Mouse (Mus musculus) telencephalon, adult 2 months (tissue): ENCODE measurements at regions not wholly inside any gene's neighbourhood (a gene's known extent, or its start where the extent isn't known, plus 50 kb on each side); places are given as distances from the start of the nearest gene placed in this dataset.

Experiments used
- DNase-seq: peaks from one replicate; pipeline ENCODE4 v3.0.0-alpha.2; 2011; ENCODE audit warnings: low read depth, low spot score

DNA sequence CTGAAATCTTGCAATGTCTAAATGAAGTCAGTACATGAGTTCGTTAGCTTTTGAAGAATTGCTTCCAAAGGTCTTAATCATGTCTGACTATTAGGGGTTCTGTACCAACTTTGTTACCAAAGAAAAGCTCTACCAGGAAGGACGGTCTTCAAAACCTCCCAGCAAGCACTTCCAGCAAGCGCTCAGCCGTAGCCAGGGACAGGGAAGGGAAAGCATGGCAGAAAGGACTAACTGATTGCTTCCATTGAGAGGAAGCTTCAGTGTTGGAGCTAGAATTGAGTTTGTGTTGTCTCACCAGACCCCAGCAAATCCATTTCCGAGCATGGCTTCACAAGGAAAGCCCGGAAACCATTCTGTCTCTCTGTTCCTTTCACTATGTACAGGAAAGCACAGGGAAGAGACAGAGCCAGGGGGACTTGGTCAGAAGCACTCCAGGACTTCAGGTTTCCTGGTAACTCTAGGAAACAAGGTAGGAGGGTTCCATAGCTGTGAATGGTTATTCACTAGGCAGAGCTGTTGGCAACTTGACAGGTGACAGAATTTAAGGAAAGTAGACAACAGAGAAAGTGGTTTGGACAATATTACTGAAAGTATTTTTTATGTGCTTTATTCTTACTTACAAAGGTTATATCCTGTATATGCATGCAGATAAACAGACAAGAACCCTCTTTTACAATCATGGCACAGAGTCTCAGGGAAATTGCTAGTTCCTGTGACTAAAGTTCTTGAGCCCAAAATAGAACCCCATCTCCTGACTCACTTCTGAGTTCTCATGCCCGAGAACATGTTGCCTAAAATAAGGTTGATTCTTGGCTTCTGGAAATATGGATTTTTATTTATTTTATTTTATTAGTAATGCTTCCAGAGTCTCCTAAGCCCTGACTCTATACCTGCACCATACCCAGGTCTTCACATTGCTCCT is 151.5 kb upstream of the Dnajc19 start:
- peak; percentile 50 for DNase-seq

DNA sequence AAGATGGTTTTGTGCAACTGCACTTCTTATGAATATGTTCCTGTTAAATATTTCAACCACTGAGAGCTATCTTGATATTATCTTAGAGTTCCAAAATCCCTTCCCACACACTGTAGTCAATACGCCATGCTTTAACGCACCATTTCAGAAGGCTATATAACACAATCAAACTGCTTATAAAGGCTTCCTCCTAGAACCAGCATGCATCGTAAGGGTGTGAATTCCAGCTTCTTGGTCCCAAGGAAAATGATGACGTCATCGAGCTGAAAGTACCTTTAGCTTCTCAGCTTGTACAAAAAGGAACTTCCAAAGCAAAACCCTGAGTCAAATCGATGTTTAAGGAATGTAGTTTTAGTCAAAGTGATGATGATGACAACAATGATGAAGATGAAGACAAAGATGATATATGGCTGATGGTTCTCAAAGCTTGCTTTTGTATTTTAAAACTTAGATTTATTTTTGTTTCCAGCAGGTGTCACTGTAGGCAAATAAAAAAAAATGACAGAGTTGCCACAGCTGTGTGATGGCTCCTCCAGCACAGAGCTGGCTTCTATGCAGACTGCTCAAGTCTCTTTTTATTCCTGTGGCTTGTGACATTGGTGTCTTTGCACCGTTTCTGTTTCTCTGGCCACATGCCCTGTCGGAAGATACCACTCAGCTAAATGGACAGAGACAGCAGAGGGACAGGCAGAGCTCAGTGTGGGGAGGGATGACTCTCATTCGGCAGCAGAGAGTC is 150.6 kb upstream of the Dnajc19 start:
- DNase-seq, result peak; percentile 49

DNA sequence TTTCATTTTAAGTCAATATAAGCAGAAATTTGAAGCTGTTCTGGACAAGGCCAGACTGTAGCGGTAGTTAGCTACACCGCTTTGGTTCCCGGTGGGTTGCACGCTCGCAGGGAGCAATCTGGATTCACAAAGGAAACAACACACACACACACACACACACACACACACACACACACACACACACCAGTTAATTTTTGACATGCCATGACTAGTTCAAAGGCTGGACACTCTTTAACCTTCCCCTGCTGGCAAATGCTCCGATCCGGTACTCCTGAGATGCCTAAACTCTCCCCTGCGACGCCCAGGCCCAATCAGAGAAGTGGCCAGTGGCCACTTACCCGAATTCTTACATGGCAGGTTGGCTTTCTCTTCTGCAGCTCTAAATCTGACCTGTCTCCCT is 141.2 kb upstream of the Dnajc19 start:
- no peak for DNase-seq

DNA sequence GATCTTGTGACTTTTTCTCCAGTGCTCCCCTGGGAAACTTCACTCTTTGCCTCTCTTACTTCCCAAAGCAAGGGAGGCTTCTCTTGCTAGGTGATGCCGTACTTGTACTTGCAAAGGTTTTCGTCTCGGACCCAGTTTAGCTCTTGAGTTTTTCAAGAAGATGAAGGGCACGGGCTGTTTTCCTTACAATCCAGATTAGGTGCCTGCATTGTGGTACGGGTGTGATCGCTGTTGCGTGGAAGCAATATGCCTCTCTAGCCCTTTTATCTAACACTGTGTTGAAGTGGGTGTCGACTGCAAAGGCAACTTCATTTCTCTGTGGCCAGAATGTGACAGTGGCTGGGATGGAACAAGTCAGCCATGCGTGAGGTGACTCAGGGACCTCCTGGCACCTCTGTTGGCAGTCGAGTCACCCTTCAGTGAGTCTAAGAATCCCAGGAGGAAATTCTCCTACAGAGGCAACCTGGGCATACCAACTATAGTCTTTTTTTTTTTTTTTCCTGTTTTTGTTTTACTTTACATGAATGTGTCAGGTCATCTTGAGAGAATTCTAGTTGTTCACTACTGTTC is 138.7 kb upstream of the Dnajc19 start:
- DNase-seq, result no peak

DNA sequence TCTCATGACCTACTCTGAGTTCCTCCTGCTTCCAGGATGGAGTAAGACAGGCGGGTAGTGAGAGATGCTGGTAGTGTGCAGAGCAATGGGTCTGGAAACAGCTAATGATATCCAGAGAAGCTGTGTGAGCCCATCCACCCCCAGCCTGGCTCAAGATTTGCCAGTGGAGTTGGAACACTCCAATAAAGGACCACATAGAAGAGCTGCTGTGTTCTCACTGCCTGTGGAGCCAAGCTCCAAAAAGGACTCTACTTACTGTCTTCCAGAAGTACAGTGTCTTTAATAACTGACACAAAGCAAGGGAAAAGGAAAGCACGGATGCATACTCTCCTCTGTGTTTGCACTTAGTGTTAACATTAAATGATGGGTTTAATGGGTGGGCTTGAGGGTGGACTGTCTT is 138.0 kb upstream of the Dnajc19 start:
- no peak for DNase-seq

DNA sequence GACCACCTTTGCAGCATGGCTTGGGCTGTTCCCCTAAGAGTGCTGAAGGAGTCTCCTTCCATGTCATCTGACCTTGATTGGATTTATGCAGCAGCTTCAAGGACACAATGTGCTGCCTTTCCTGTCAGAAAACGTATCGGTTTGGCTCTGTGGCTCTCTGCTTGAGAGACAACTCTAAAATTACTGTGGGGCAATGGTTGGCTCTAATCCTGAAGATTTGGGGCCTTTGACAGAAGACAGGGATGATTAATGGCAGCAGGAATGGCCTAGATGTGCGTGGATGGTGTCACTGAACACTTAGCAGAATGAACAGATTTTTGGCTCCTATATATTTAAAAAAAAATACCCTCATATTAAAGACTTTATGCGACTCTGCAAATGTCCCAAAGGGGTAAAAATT is 136.8 kb upstream of the Dnajc19 start:
- no peak for DNase-seq

DNA sequence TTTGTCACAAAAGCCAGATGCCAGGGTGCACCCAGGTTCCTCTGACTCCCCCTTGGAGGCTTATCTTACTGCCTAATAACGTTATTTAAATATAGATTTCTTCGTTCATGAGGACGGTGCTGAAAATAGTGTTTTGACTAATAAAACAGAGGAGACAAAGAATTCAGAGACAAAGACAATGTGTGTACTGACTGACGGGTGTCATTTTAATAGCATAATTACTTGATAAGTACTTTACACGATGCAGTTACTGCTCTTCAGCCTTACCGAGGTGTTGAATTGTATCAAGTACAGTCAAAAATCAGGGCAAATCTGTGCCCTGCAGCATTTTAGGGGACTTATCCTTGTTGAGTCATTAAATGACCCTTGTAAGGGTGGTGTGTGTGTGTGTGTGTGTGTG is 133.1 kb upstream of the Dnajc19 start:
- DNase-seq, result no peak

DNA sequence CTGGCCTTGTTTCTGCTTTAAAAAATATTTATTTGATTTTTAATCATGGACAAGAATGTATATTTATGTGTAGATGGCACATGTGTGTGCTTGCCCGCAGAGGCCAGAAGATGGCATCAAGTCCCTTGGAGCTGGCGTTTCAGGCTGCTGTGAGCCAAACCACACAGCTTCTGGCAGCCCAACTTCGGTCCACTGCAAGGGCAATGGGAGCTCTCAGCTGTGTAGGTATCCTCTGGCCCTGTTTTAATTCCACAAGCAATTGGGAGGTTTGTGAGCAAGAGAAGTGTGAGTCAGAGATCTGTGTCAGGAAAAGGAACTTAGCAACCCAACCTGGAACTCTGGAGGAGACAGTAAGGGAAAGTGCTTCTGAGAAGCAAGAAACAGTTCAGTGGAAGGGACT is 125.3 kb upstream of the Dnajc19 start:
- DNase-seq, result no peak

DNA sequence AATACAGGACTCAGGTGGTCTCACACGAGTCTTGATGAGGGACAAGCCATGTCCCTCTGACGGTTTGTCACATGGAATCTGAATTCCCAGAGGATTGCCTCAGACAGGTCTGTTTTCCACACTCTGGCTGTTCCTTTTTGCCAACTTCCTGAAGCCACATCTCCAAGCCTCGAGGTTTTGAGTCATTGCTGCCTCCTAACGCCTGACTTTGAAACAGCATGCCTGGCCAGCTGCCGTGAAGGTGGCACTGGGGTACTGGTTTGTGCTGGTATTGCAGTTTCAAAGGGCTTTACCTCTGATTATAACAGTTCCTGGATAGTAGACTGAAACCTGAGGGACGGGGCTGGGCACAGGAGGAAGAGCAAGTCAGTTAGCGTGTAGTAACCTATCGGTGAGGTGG is 117.1 kb upstream of the Dnajc19 start:
- DNase-seq, result no peak

DNA sequence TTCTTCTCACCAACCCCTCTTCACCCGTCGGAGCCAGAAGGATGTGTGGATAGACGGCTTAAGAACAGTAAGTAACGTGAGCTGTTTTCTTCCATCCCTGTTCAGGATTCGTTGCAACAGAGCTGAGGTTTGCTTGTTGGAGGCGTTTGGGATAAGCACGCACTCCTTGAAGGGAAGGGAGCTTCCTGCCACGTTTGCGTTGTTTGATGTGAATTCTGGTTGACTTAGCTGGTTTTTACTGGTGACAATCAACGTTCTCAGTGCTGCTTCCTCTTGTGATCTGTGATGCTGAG is 116.0 kb upstream of the Dnajc19 start:
- no peak for DNase-seq

DNA sequence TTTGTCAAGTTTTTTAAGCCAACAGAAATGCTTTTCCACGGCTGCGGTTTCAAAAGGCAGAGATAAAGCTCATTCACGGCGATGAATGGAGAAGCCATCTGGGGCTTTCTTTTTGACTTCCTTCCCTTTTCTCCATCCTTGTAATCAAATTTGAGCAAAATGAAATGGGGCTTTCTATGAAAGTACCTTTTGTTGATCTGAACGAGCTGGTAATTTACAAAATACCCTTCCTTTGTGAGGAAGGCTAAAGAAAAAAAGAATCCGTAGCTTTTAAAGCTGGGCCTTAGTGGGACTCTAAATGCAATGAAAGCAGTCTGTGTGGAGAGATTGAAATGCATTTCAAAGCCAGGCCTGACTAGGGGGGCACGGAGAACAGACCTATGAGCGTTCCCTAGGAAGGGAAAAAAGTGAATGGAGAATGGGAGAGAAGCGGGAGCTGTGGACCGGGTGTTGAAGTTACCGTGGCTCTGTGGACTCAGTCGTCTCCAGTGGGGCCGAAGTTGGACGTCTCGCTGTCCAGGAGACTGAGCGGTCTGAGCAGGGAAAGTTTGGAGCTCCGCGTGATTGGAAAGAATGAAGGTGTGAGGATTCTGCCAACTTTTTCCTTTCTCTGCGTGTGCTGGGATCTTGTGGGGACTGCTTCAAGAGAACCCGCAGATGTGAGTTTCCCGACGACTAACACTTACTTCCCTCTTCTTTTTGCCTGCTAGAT is 115.5 kb upstream of the Dnajc19 start:
- DNase-seq, result no peak

DNA sequence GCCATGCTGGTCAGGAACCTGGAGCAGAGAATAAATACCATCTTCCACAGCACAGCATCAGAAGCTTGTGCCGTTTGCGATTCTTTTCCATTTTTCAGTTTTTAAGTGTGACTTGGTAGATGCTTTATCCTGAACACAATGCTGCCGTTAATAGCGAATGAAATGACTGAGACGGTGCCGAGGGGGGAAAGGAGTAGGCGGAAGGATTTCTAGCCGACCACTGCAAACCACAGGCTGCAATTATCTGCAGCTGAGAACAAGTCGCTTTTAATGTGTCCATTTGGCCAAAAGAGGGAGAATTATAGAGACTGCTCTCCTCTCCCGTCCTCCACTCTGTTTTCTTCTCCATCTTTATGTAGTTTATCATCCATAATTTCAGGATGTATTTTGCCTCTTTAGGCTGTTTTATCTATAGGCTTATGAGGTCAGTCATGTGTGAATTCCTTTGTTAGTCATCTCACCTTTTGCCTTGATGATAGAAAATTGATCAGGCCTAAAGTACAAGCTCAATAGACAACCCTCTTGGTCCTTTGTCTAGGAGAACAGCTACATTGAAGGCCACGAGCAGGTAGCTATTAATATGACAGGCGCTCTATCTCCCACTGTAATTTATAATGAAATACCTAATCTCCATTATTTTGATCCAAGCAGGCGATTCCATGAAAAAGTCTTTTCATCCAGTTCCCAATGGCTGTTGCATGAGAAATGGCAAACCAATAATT is 114.8 kb upstream of the Dnajc19 start:
- no peak for DNase-seq

DNA sequence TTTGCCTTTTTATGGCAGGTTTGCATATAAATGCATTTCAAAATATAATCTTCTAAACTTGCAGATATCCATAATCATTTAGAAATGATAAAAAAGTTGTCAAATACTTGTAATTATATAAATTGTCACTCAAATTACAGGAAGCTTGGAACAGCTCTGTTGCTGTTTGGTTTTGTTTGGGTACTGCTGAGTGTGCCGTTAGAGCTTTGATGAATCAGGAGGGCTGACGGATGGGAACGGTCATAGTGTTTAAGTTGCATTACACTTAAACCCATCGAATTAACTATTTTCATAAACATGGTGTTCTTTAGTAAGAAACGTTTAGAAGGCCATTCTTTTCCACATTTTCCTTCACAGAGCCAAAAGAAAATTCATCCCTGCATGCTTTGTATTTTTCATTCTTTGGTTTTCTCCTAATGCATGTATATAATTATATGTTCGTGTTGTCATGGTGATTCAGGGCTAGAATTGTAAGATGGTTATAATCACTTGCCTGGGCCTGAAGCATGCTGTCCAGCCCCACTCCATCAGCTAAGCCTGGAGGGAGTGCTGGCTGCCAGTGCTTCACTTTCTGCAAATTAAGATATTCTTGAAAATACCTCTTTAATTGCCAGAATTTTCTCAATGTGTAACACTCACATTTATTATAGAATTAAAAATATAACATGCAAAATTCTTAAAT is 92.4 kb upstream of the Dnajc19 start:
- DNase-seq, result no peak

DNA sequence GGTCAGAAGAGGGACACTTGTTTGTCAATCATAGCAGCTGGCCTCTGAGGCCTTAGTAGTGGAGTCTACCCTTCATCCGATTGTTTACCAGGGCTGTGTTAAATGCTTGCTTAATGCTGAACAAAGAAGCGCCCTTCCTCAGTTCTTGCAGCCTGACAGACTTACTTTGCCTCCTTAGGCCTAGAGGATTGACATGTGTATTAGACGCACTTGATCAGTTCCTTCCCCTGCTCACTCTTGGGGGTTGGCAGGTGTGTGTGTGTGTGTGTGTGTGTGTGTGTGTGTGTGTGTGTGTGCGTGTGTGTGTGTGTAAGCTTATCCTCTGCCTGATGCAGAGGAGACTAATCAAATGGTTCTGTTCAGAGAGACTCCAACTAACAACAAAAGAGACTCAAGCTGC is 91.8 kb upstream of the Dnajc19 start:
- DNase-seq, result no peak

DNA sequence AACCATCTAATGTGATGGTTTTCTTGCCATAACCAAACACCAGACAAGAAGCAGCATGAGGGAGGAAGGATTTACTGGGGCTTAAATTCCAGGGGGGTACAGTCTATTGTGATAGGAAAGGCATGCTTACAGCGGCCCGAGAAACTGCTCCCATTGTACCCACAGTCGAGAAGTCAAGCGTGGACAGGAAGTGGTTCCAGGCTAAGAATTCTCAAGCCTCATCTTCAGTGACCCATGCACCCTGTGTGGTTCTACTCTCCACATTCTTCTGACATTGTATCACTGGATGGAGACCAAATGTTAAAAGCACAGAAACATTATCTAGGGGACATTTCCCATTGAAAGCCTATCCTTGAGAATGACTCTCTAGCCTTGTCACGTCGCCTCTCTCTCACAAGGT is 90.8 kb upstream of the Dnajc19 start:
- DNase-seq, result no peak

DNA sequence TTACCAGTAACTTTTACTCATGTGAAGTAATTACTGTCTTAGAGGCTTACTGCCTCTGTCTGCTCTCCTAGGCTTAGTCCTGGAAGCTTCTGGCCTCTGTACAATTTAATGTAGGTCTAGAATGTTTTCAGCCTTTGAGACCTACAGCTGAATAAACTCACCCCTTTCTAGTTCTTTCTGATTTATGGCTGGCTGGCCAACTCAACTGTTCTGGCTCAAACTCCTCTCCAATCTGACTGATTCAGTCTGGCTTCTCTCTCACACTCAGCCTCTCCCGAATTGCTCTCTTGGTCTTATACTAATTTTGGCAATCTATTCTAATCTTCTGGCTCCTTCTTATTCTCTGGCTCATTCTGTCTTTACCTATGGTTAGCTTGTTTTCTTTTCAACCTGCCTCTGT is 87.0 kb upstream of the Dnajc19 start:
- no peak for DNase-seq

DNA sequence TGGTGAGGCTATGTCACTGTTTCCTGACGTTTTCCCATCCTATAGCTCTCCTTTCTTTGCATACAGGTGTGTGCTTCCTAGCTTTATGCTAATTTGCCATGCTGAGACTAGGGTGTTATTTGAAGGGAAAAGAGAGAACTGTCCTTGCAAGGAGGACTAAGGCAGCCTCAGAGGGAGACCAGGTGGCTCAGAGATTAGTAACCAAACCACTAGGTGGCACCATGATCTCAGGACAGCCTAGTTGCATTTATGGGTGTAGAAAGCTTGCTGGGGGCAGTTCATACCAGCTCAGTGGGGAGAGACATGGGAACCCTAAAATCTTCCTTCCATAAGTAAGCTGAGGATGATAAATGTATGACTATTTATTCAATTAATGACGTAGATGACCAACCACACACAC is 68.9 kb upstream of the Dnajc19 start:
- no peak for DNase-seq

DNA sequence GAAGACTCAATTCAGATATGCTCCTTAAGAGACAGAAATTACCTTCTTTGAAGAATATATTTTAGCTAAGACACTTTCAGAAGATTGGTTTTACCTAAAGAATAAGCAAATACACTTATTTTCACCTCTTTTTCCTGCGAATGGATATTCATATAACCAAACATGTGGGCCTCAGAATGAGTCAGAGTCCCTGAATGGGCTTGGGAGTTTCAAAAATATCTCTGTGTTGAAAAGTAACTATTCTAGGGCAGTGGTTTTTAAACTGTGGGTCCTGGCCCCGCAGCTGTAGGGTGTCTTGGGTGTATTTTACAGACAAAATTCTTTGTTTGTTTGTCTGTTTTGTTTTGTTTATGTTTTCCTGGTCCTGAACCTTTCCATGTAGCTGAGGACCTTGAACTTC is 62.5 kb upstream of the Dnajc19 start:
- DNase-seq, result no peak

DNA sequence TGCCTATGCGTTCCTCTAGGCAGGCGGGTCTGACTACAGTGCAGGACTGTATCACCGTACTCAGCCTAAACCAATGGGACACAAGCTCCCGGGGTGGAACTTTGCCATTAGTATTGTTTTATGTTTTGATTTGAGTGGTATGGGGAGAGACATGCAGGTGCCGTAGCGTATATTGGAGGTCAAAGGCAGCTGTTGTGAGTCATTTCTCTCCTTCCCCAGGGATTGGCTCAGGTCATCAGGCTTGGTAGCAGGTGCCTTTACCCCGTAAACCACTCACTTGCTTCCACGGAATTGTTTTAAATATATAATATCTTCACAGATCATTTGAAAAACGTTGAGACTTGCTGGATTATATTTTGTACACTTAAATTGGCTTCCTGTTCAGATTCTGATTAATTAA is 58.1 kb upstream of the Dnajc19 start:
- no peak for DNase-seq

DNA sequence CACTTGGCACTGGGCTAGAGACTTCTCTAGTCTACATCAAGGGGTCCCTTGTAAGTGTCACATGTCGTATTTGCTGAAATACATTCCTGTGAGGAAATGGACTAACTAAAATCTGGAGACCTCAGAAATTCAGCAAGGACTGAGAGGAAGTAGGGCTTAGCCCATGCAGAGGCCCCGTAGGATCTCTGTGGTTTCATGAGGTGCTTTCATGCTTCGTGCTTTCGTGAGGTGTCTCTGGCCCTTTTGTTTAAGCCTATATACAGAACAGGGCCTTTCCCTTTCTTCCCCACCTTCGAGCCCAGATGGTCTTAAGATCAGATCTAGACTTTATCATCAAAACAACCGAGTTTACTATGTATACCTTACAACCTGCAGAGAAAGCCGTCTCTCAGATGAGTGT is 56.9 kb upstream of the Dnajc19 start:
- no peak for DNase-seq

DNA sequence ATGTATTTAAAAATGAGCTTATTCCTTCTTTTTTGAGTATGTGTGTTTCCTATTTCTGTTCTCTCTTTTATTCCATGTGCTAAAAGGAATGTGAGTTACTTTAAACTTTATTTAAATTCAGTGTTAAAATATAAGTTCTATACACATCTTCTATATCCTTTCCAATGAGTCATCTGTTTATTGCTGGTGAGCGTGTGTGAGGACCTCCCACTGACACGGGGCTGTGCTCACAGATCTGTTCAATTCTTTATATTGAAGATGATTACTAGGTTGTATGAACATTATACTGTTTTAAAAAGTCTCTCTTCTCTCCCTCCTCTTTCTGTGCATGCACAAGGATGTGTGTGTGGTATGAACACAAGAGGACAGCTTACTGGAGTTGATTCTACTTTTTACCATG is 55.3 kb upstream of the Dnajc19 start:
- no peak for DNase-seq
